In the genomic region with DNA sequence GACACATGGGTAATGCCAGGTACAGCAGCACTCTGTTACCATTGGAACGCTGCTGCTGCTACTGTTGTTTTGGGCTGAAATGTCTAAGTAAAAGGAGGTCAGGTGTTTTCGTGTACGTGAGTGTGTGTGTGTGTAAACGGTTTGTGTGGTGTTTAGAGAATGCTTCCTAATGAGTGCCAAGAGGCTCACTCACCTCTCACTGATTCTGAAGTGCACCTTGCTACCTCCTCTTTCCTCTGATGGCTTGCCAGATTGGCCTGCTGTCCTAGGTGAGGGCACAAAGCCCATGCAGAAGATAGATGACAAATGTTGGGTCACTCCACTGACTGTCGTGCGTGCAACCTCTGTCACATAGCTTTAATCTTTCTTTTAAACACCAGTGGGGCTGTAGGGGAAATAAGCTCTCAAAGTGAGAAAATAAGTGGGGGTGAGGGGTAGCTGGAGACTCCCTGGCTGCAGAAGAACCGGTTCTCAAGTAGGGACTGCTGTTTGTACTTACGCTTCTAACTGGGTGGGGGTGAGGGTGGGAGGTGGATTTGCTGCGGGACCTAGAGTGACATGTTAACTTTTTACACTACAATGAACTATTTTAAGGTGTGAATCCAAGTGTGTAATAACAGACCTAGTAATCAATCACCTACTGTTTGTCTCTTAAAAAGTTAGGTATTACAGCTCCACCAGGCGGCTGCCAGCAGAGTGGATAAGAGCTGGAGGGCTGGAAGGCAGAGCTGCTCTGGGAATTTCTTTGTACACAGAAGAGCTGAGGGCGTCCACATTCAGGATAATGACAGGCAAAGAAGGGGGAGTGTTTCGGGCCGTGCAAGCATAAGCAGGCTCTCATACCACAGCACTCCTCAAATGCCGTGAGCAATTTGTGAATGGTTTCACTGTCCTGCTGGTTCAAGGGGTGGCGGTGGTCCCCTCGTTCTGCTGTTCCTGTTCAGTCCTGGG, we compare ENCODE assay signal across 9 mouse cellular contexts. TPM values are rescaled to one million over a fixed set of nuclear protein-coding genes. Genes with fewer than 3 reads are reported as not detected.
DNase-seq lines count a peak whose midpoint lies in the region; ATAC-seq and TF ChIP-seq lines count a peak whose summit lies in the region.
"Had no signal": no experiment of that assay in that cellular context is flagged by ENCODE, and none has a peak within 500 bp of the region (broad histone marks: within the 10 kb centered on the region; RNA-seq: fewer than 3 reads in every experiment).

No protein-coding gene starts in this region.

- H3K27me3 ChIP-seq in hindbrain, embryonic 15.5 days, result no peaks in the 10 kb centered on the region
- no peaks in the 10 kb centered on the region for H3K27me3 ChIP-seq in liver, embryonic 15.5 days
- no peaks in the 10 kb centered on the region for H3K27me3 ChIP-seq in stomach, embryonic 16.5 days (ENCODE audit: control insufficient read depth, insufficient read depth, low read length)

- intact Hi-C loops in left cerebral cortex, postnatal 10 days (cut with DNase I), result loop anchor here (10.0 kb wide), 1 partner anchor 478 kb away; no protein-coding TSS in a partner anchor
- intact Hi-C loops in left cerebral cortex, postnatal 25 days (cut with DNase I), result no loop called here

- H3K4me1 ChIP-seq in cortical plate, adult 2 months (ENCODE audit: control insufficient read depth, insufficient read depth, low read length), result peaks cover 13% of the 10 kb centered on the region
- H3K4me1 ChIP-seq in hindbrain, embryonic 15.5 days (replicated peaks), result peaks cover 32% of the 10 kb centered on the region
- peaks cover 41% of the 10 kb centered on the region for H3K4me1 ChIP-seq in liver, embryonic 15.5 days (replicated peaks)
- peaks cover 34% of the 10 kb centered on the region for H3K4me1 ChIP-seq in stomach, embryonic 16.5 days (ENCODE audit: control insufficient read depth, insufficient read depth, low read length)

- ATAC-seq in hindbrain, embryonic 15.5 days (ENCODE audit: low FRiP score, low read depth), result peak; percentile 78; the same call in 1 of the 2 replicates
- no peak for ATAC-seq in liver, embryonic 15.5 days (ENCODE audit: insufficient read depth)
- peak; percentile 54; the same call in 1 of the 2 replicates for ATAC-seq in stomach, embryonic 16.5 days (ENCODE audit: insufficient read depth, low FRiP score)

- H3K27ac ChIP-seq in layer of hippocampus, adult 2 months, result peak overlapping the region; percentile 1; the same call in 1 of the 2 replicates
- H3K27ac ChIP-seq in cortical plate, adult 2 months (ENCODE audit: insufficient read depth, low read length), result no peak overlapping the region
- H3K27ac ChIP-seq in hindbrain, embryonic 15.5 days (replicated peaks), result no peak overlapping the region
- peak overlapping the region; percentile 26; the same call in 1 of the 2 replicates for H3K27ac ChIP-seq in liver, embryonic 15.5 days (replicated peaks)
- peak overlapping the region; percentile 16; the same call in 1 of the 2 replicates for H3K27ac ChIP-seq in stomach, embryonic 16.5 days (ENCODE audit: low read length)

- H3K9ac ChIP-seq in hindbrain, embryonic 15.5 days, result no peak overlapping the region
- H3K9ac ChIP-seq in liver, embryonic 15.5 days, result no peak overlapping the region
- H3K9ac ChIP-seq in stomach, embryonic 16.5 days (ENCODE audit: low read length), result peak overlapping the region; percentile 10; the same call in 1 of the 2 replicates

- H3K9me3 ChIP-seq in hindbrain, embryonic 15.5 days, result no peaks in the 10 kb centered on the region
- H3K9me3 ChIP-seq in liver, embryonic 15.5 days (replicated peaks), result no peaks in the 10 kb centered on the region
- no peaks in the 10 kb centered on the region for H3K9me3 ChIP-seq in stomach, embryonic 16.5 days (replicated peaks; ENCODE audit: control insufficient read depth, low read length)

- no peak for TF ChIP-seq POLR2A in cortical plate, adult 2 months (IDR thresholded peaks at IDR 0.05; ENCODE audit: extremely low read depth, insufficient read depth, low read length)

- peak; percentile 69 for TF ChIP-seq CTCF in layer of hippocampus, adult 2 months (conservative IDR thresholded peaks at IDR 0.05)
- TF ChIP-seq CTCF in cortical plate, adult 2 months (IDR thresholded peaks at IDR 0.05; ENCODE audit: extremely low read depth, insufficient read depth, low read length), result peak; percentile 33; the same call in 1 of the 2 replicates

- H3K4me2 ChIP-seq in hindbrain, embryonic 15.5 days, result 0 out of 2 replicates have a peak overlapping the region, but pooled peaks have one; percentile 11
- H3K4me2 ChIP-seq in liver, embryonic 15.5 days, result no peak overlapping the region
- H3K4me2 ChIP-seq in stomach, embryonic 16.5 days (ENCODE audit: low read depth, low read length), result no peak overlapping the region

- no peak overlapping the region for H3K4me3 ChIP-seq in layer of hippocampus, adult 2 months
- H3K4me3 ChIP-seq in cortical plate, adult 2 months (ENCODE audit: insufficient read depth, low read length), result no peak overlapping the region
- no peak overlapping the region for H3K4me3 ChIP-seq in hindbrain, embryonic 15.5 days
- no peak overlapping the region for H3K4me3 ChIP-seq in liver, embryonic 15.5 days (replicated peaks)
- H3K4me3 ChIP-seq in stomach, embryonic 16.5 days (replicated peaks; ENCODE audit: low read length), result no peak overlapping the region

- WGBS in hindbrain, embryonic 15.5 days, result 44% methylated on average over 16 of the region's 16 CpGs
- WGBS in liver, embryonic 15.5 days (ENCODE audit: insufficient replicate concordance), result 55% methylated on average over 16 of the region's 16 CpGs
- 38% methylated on average over 16 of the region's 16 CpGs for WGBS in stomach, embryonic 16.5 days

- H3K36me3 ChIP-seq in hindbrain, embryonic 15.5 days, result peaks cover 13% of the 10 kb centered on the region
- H3K36me3 ChIP-seq in liver, embryonic 15.5 days (replicated peaks), result peaks cover 13% of the 10 kb centered on the region
- peaks cover 9% of the 10 kb centered on the region for H3K36me3 ChIP-seq in stomach, embryonic 16.5 days (ENCODE audit: control insufficient read depth, insufficient read depth, low read length)

- no peak for DNase-seq in layer of hippocampus, adult 2 months (ENCODE audit: low spot score in 2 of 2)
- no peak for DNase-seq in layer of hippocampus, adult 11-12 months (ENCODE audit: low spot score)
- no peak for DNase-seq in left cerebral cortex, postnatal 10 days (ENCODE audit: extremely low spot score in 1 of 2, low spot score in 2 of 2)
- DNase-seq in left cerebral cortex, postnatal 25 days (ENCODE audit: low spot score in 2 of 2), result no peak

RNA-seq across cellular contexts. Expression of a gene that starts 10.4 kb away (rescaled TPM):
- 10 to 100 TPM; 60.3 to 61.0 TPM for total RNA-seq in layer of hippocampus, adult 2 months (2021)
- polyA plus RNA-seq in cortical plate, adult 2 months (2012; rRNA removed), result 30.7 and 33.8 TPM in 2 replicates
- 61.5 and 64.0 TPM in 2 replicates for polyA plus RNA-seq in hindbrain, embryonic 15.5 days (2015; fragmentation: Nextera tagmentation; extraction: Ambion mirVana)
- polyA plus RNA-seq in liver, embryonic 15.5 days (2015; fragmentation: Nextera tagmentation; extraction: Ambion mirVana), result 14.9 and 15.6 TPM in 2 replicates
- polyA plus RNA-seq in stomach, embryonic 16.5 days (2015; fragmentation: Nextera tagmentation; extraction: Ambion mirVana), result 32.6 and 40.8 TPM in 2 replicates
- 10 to 100 TPM; 47.9 to 56.2 TPM for total RNA-seq in left cerebral cortex, postnatal 10 days (2021)
- 10 to 100 TPM; 51.2 to 51.3 TPM for total RNA-seq in left cerebral cortex, postnatal 25 days (2021)

RNA-seq across cellular contexts. Expression of a gene that starts 10.5 kb away (rescaled TPM):
- under 1 TPM in 1 of 2 experiments, not detected in 1; 0.10 TPM for total RNA-seq in layer of hippocampus, adult 2 months (2021)
- 0.04 and 0.13 TPM in 2 replicates for polyA plus RNA-seq in cortical plate, adult 2 months (2012; rRNA removed)
- polyA plus RNA-seq in hindbrain, embryonic 15.5 days (2015; fragmentation: Nextera tagmentation; extraction: Ambion mirVana), result 0.13 and 0.22 TPM in 2 replicates
- polyA plus RNA-seq in liver, embryonic 15.5 days (2015; fragmentation: Nextera tagmentation; extraction: Ambion mirVana), result 0.03 TPM in 1 of 2 replicates, not detected in the other
- 0.04 and 0.10 TPM in 2 replicates for polyA plus RNA-seq in stomach, embryonic 16.5 days (2015; fragmentation: Nextera tagmentation; extraction: Ambion mirVana)
- total RNA-seq in left cerebral cortex, postnatal 10 days (2021), result not detected
- total RNA-seq in left cerebral cortex, postnatal 25 days (2021), result under 1 TPM in 1 of 2 experiments, not detected in 1; 0.14 TPM
- total RNA-seq: heart, postnatal 14 days had no signal

Comparison
In these comparisons a context has a peak if more than half of its experiments do, and no peak if none do; other contexts are left out.
1. H3K27ac ChIP-seq: peak in layer of hippocampus, adult 2 months (single experiment), liver, embryonic 15.5 days (single experiment) and stomach, embryonic 16.5 days (single experiment); none in cortical plate, adult 2 months (single experiment) and hindbrain, embryonic 15.5 days (single experiment).